Mouse (Mus musculus) heart, adult 2 months (tissue): ENCODE data around the gene Adcy2. TPM values are rescaled to one million over a fixed set of nuclear protein-coding genes. Genes with fewer than 3 reads are reported as not detected.

ENCODE experiments used
- DNase-seq, 2 experiments: peaks; one replicate each; pipeline ENCODE4 v3.0.0; 2021
- H3K27ac ChIP-seq: fragments of 200-600 bp; 2 replicates; pipeline ENCODE4 v1.8.1; 2022
- H3K27me3 ChIP-seq: fragments of 200-500 bp; 2 replicates; pipeline ENCODE4 v1.6.1; 2012; ENCODE audit warnings: mild to moderate bottlenecking, low read length, inconsistent platforms, mixed read lengths; ENCODE audit not compliant: control insufficient read depth, insufficient read depth
- H3K36me3 ChIP-seq: fragments of 200-500 bp; 2 replicates; pipeline ENCODE4 v1.6.1; 2012; ENCODE audit warnings: low read length, inconsistent platforms; ENCODE audit not compliant: control insufficient read depth, insufficient read depth
- H3K4me1 ChIP-seq: fragments of 200-500 bp; 2 replicates; pipeline ENCODE4 v1.6.1; 2011; ENCODE audit warnings: low read length; ENCODE audit not compliant: control insufficient read depth, insufficient read depth
- H3K4me3 ChIP-seq: fragments of 200-600 bp; 2 replicates; pipeline ENCODE4 v1.8.1; 2022
- H3K79me2 ChIP-seq: fragments of 200-500 bp; replicated peaks from 2 replicates; pipeline ENCODE4 v1.6.1; 2012; ENCODE audit warnings: mild to moderate bottlenecking, inconsistent platforms, low read length, moderate library complexity, mixed read lengths; ENCODE audit not compliant: control insufficient read depth, insufficient read depth
- H3K9ac ChIP-seq: fragments of 200-500 bp; 2 replicates; pipeline ENCODE4 v1.6.1; 2012; ENCODE audit warnings: low read depth, mild to moderate bottlenecking, control low read depth, inconsistent platforms, low read length, mixed read lengths
- CTCF ChIP-seq: fragments of 200-600 bp; IDR thresholded peaks from 2 replicates; pipeline ENCODE4 v1.8.1; 2022; ENCODE audit warnings: antibody characterized with exemption, mild to moderate bottlenecking, moderate library complexity
- EP300 ChIP-seq: fragments of 200-500 bp; IDR thresholded peaks from 2 replicates; pipeline ENCODE4 v1.6.1; 2011; ENCODE audit warnings: low read depth, low read length, control low read depth; ENCODE audit not compliant: insufficient read depth
- POLR2A ChIP-seq: fragments of 200-500 bp; IDR thresholded peaks from 2 replicates; pipeline ENCODE4 v1.6.1; 2011; ENCODE audit warnings: mild to moderate bottlenecking, low read depth, low read length, control low read depth; ENCODE audit not compliant: insufficient read depth
- WGBS: fragments of 180-500 bp; shearing (Covaris S2); methylation state at CpG from one replicate; pipeline ENCODE4 v1.1.7; 2018; 5-methylcytosine and 5-hydroxymethylcytosine counted together
- intact Hi-C: fragments of 180-260 bp; cut with DNase I; formaldehyde crosslinking; loops from one replicate; pipeline ENCODE4 v1.15.1; 2025
- polyA plus RNA-seq: library from polyadenylated mRNA; depleted of rRNA; stranded (reverse); fragments of >200 nt; gene quantifications from 2 replicates; pipeline ENCODE4 v1.2.3, GENCODE M21; 2012
- total RNA-seq, 2 experiments: library from RNA; stranded (reverse); gene quantifications; 2 replicates each; pipeline ENCODE4 v1.2.3; 2021

Adcy2 gene
- total and polyA plus RNA-seq, 3 experiments, result 0.16 to 0.43 (median 0.32) TPM

GRCm38 (mm10) chr13:69002173-69002572, 2.8 kb upstream of the Adcy2 start:
- no peaks in the 10 kb centered on the region for H3K79me2 ChIP-seq
- no peak overlapping the region for H3K9ac ChIP-seq
- peaks cover 6% of the 10 kb centered on the region; the same call in 1 of the 2 replicates for H3K27me3 ChIP-seq
- no peak overlapping the region for H3K4me3 ChIP-seq
- H3K36me3 ChIP-seq, result no peaks in the 10 kb centered on the region
- no peaks in the 10 kb centered on the region for H3K4me1 ChIP-seq
- 21% methylated on average over 4 of the region's 4 CpGs for WGBS
- H3K27ac ChIP-seq, result no peak overlapping the region
- no peak for DNase-seq
- intact Hi-C loops, result loop anchor here (2.0 kb wide), 1 partner anchor 459 kb away; no protein-coding TSS in a partner anchor
- TF ChIP-seq CTCF, result peak; percentile 68
- no peak for TF ChIP-seq POLR2A
- TF ChIP-seq EP300, result no peak

DNA sequence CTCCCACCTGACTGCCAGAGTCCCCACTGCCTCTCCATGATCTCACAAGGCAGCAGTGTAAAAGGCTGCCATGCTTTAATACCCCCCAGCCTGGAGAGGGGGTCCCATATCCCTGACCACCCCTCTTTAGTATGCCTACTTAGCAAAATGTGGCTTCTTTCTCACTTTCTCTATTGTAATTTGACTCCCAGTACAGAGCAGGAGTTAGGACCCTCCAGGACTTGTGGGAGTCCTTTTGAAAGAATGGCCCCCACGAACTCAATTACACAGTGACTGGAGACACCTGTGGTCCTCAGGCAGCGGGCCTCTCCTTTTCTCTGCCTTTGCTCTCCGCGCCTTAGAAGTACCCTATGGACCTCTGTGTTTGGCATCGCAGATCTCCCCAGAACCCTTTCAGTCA, 485 bp upstream of the Adcy2 start:
- intact Hi-C loops, result no loop called here
- Histone ChIP-seq H3K4me3 (no peak overlapping the region), H3K79me2 (no peaks in the 10 kb centered on the region), H3K27me3 (peaks cover 6% of the 10 kb centered on the region; the same call in 1 of the 2 replicates), H3K36me3 (no peaks in the 10 kb centered on the region), H3K27ac (no peak overlapping the region), H3K4me1 (no peaks in the 10 kb centered on the region), H3K9ac (no peak overlapping the region)
- DNase-seq, result no peak
- TF ChIP-seq CTCF (no peak), POLR2A (no peak), EP300 (no peak)
- 55% methylated on average over 5 of the region's 5 CpGs for WGBS

GRCm38 (mm10) chr13:68998558-68998917, 803 bp downstream of the Adcy2 start:
- TF ChIP-seq POLR2A, result no peak
- TF ChIP-seq CTCF, result no peak
- intact Hi-C loops, result no loop called here
- Histone ChIP-seq H3K79me2 (no peaks in the 10 kb centered on the region), H3K4me1 (no peaks in the 10 kb centered on the region), H3K36me3 (no peaks in the 10 kb centered on the region), H3K4me3 (peak overlapping the region; percentile 33), H3K27ac (no peak overlapping the region), H3K27me3 (peaks cover 6% of the 10 kb centered on the region; the same call in 1 of the 2 replicates), H3K9ac (no peak overlapping the region)
- WGBS, result under 1% methylated on average over 17 of the region's 17 CpGs
- no peak for DNase-seq

- intact Hi-C loops, result no loop called here
- no peak for DNase-seq
- Histone ChIP-seq H3K27ac (no peak overlapping the region), H3K36me3 (no peaks in the 10 kb centered on the region), H3K27me3 (peaks cover 6% of the 10 kb centered on the region; the same call in 1 of the 2 replicates), H3K79me2 (no peaks in the 10 kb centered on the region), H3K9ac (no peak overlapping the region), H3K4me1 (no peaks in the 10 kb centered on the region), H3K4me3 (no peak overlapping the region)
- no peak for TF ChIP-seq CTCF
- TF ChIP-seq POLR2A, result no peak
- no peak for TF ChIP-seq EP300
- 10% methylated on average over 22 of the region's 22 CpGs for WGBS
Observed at GRCm38 (mm10) chr13:68997821-68998551, 1.4 kb downstream of the Adcy2 start.

GRCm38 (mm10) chr13:68997386-68997785, 2.0 kb downstream of the Adcy2 start:
- Histone ChIP-seq H3K36me3 (no peaks in the 10 kb centered on the region), H3K4me3 (no peak overlapping the region), H3K27me3 (peaks cover 6% of the 10 kb centered on the region; the same call in 1 of the 2 replicates), H3K4me1 (no peaks in the 10 kb centered on the region), H3K79me2 (no peaks in the 10 kb centered on the region), H3K27ac (no peak overlapping the region), H3K9ac (no peak overlapping the region)
- 24% methylated on average over 10 of the region's 10 CpGs for WGBS
- DNase-seq, result no peak
- intact Hi-C loops, result no loop called here
- TF ChIP-seq EP300 (no peak), CTCF (no peak), POLR2A (no peak)

DNA sequence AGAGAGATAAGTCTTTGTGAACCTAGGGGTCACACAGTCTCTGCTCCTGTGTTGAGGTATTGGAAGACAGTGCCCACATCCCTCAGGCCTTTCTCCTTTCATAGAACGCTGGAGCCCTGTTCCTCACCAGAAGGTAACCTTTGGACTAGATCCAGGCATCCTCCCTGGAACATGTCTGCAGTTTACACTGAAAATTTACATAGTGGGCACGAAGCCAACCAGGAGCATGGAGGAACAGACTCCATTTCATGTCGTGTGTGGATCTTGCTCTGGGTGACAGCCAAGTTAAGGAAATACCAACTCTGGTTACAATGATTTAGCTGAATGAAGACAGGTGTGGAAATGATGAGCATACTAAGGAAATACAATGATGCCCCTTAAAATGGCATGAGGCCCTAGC, 2.7 kb downstream of the Adcy2 start:
- Histone ChIP-seq H3K27ac (no peak overlapping the region), H3K4me3 (no peak overlapping the region), H3K4me1 (no peaks in the 10 kb centered on the region), H3K79me2 (no peaks in the 10 kb centered on the region), H3K9ac (no peak overlapping the region), H3K36me3 (no peaks in the 10 kb centered on the region), H3K27me3 (peaks cover 6% of the 10 kb centered on the region; the same call in 1 of the 2 replicates)
- 51% methylated on average over 3 of the region's 3 CpGs for WGBS
- no peak for TF ChIP-seq POLR2A
- TF ChIP-seq CTCF, result no peak
- TF ChIP-seq EP300, result no peak
- DNase-seq, result no peak
- intact Hi-C loops, result no loop called here
